Mouse (Mus musculus): ENCODE results near the gene Tns1.

DNA sequence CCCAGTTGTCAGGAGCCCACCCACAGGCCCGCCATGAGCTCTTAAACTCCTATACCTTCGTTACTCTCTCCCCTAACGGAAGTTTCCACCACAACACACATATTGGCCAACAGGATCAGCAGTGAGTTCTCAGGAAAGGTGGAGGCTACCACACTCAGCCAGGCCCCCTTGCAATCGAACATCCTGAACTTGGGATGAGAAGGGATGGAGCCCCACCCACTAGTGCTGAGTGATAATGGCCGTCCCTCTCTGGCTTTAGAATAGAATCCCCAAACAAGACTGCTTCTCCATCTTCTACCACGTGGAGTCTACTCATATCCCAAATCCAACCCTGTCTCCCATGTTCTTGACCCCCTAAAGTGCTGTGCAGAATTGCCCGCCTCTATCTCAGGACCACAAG, 131.0 kb downstream of the Tns1 start:
- no peak for TF ChIP-seq CTCF (IDR thresholded peaks at IDR 0.05; ENCODE audit: low read depth, low read length)
- TF ChIP-seq POLR2A (IDR thresholded peaks at IDR 0.05; ENCODE audit: insufficient read depth, low read length), result no peak

Measured in ES-Bruce4 (cell line).